ENCODE assay signal across 9 mouse cellular contexts in the genomic region with DNA sequence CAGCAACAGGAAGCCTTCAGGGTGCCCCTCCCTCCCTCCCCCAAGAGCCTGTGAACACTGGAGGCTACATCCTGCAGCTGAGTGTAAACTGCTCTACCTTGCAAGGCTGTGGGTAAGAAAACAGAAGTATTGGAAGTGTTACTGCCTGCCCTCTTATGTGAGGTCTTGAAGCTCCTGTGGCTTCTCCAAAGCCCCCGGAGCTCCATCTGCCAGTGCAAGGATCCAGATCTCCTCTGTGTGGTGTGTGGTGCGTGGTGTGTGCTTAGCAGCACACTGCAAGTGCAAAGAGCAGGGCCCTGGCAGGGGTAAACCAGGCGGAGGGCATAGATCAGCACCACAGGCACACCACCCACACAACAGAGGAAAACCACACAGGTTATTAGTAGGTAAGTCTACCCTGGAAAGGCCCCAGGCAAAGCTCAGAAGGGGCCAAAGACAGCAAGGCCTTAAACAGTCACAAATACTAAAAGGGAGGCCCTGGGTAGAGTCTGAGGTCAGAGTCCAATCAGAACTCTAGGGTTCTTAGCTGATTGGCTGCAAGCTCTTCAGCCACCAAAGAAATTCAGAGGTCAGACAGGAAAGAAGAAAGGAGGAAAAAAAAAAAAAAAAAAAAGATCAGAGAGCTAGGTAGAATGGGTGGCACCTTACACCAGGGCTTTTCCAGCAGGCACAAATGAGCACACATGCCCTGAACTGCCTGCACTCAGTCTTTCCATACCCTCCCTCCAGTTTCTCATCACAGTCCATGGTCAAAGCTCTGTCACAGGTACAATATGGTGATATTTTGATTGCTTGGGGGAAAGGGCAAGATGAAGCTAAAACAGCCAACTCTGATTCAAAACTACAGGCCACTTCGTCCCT. TPM values are rescaled to one million over a fixed set of nuclear protein-coding genes. Genes with fewer than 3 reads are reported as not detected.
DNase-seq lines count a peak whose midpoint lies in the region; ATAC-seq and TF ChIP-seq lines count a peak whose summit lies in the region.
"Had no signal": no experiment of that assay in that cellular context is flagged by ENCODE, and none has a peak within 500 bp of the region (broad histone marks: within the 10 kb centered on the region; RNA-seq: fewer than 3 reads in every experiment).

No protein-coding gene starts in this region.

- H3K79me2 ChIP-seq in heart, adult 2 months (replicated peaks; ENCODE audit: control insufficient read depth, insufficient read depth, low read length): peaks cover 16% of the 10 kb centered on the region

- WGBS in heart, adult 2 months: 62% methylated on average over 4 of the region's 4 CpGs
- WGBS in hindbrain, embryonic 15.5 days: 74% methylated on average over 4 of the region's 4 CpGs
- 18% methylated on average over 4 of the region's 4 CpGs for WGBS in liver, embryonic 14.5 days (ENCODE audit: insufficient replicate concordance)

- intact Hi-C loops in heart, adult 2 months (cut with DNase I): loop anchor here (2.0 kb wide), 1 partner anchor 23 kb away; no protein-coding TSS in a partner anchor

- H3K9me3 ChIP-seq in hindbrain, embryonic 15.5 days: no peaks in the 10 kb centered on the region
- H3K9me3 ChIP-seq in liver, embryonic 14.5 days (ENCODE audit: control insufficient read depth, low read length): no peaks in the 10 kb centered on the region

- TF ChIP-seq EP300 in heart, adult 2 months (IDR thresholded peaks at IDR 0.05; ENCODE audit: insufficient read depth, low read depth, low read length): no peak
- TF ChIP-seq EP300 in liver, embryonic 14.5 days (IDR thresholded peaks at IDR 0.05; ENCODE audit: low read depth): no peak

- H3K9ac ChIP-seq in heart, adult 2 months (ENCODE audit: low read depth, low read length): peak overlapping the region; percentile 95
- peak overlapping the region; percentile 85 for H3K9ac ChIP-seq in hindbrain, embryonic 15.5 days
- peak overlapping the region; percentile 76 for H3K9ac ChIP-seq in liver, embryonic 14.5 days (replicated peaks)

- H3K36me3 ChIP-seq in heart, adult 2 months (ENCODE audit: control insufficient read depth, insufficient read depth, low read length): no peaks in the 10 kb centered on the region
- H3K36me3 ChIP-seq in hindbrain, embryonic 15.5 days: no peaks in the 10 kb centered on the region
- peaks cover 3% of the 10 kb centered on the region; the same call in 1 of the 2 replicates for H3K36me3 ChIP-seq in liver, embryonic 14.5 days (replicated peaks; ENCODE audit: control insufficient read depth, insufficient read depth, low read depth)

- no peak for ATAC-seq in hindbrain, embryonic 15.5 days (ENCODE audit: low FRiP score, low read depth)
- no peak for ATAC-seq in liver, embryonic 14.5 days (ENCODE audit: insufficient read depth)

- peak overlapping the region; percentile 61 for H3K4me2 ChIP-seq in hindbrain, embryonic 15.5 days
- H3K4me2 ChIP-seq in liver, embryonic 14.5 days (ENCODE audit: low read depth): peak overlapping the region; percentile 86

- peaks cover 22% of the 10 kb centered on the region for H3K4me1 ChIP-seq in heart, adult 2 months (ENCODE audit: control insufficient read depth, insufficient read depth, low read length)
- peaks cover 45% of the 10 kb centered on the region for H3K4me1 ChIP-seq in hindbrain, embryonic 15.5 days (replicated peaks)
- peaks cover 30 to 56% of the 10 kb centered on the region in 2 experiments for H3K4me1 ChIP-seq in liver, embryonic 14.5 days (replicated peaks; ENCODE audit: control insufficient read depth in 2 of 2, insufficient read depth in 2 of 2, low read length in 1 of 2)

- no peaks in the 10 kb centered on the region for H3K27me3 ChIP-seq in heart, adult 2 months (ENCODE audit: control insufficient read depth, insufficient read depth, low read length)
- no peaks in the 10 kb centered on the region; the same call in 1 of the 2 replicates for H3K27me3 ChIP-seq in hindbrain, embryonic 15.5 days
- H3K27me3 ChIP-seq in liver, embryonic 14.5 days (ENCODE audit: control insufficient read depth, insufficient read depth, low read length): peaks cover 8% of the 10 kb centered on the region

- DNase-seq in heart, adult 2 months: no peak
- no peak for DNase-seq in heart, adult 8-10 months (ENCODE audit: low spot score)
- peak; percentile 55 for DNase-seq in T-cell, adult 2 months (ENCODE audit: low spot score)
- no peak for DNase-seq in liver, embryonic 14.5 days (ENCODE audit: low read depth in 3 of 3, low spot score in 3 of 3)
- DNase-seq in thymus, postnatal 14 days: peak; percentile 62
- DNase-seq in adipocyte (ENCODE audit: low spot score): no peak
- no peak for DNase-seq in left cerebral cortex, adult 9 months (ENCODE audit: low spot score in 2 of 2)

- no peak for TF ChIP-seq POLR2A in heart, adult 2 months (IDR thresholded peaks at IDR 0.05; ENCODE audit: insufficient read depth, low read depth, low read length)

- no peak for TF ChIP-seq CTCF in heart, adult 2 months (IDR thresholded peaks at IDR 0.05)
- TF ChIP-seq CTCF in liver, embryonic 14.5 days (IDR thresholded peaks at IDR 0.05; ENCODE audit: low read depth): no peak

- peak overlapping the region; percentile 70 for H3K4me3 ChIP-seq in heart, adult 2 months
- H3K4me3 ChIP-seq in hindbrain, embryonic 15.5 days: peak overlapping the region; percentile 84
- H3K4me3 ChIP-seq in liver, embryonic 14.5 days (ENCODE audit: insufficient read depth in 1 of 2, low read depth in 2 of 2, low read length in 2 of 2): peak overlapping the region; percentile 68 to 73

- peak overlapping the region; percentile 85 for H3K27ac ChIP-seq in heart, adult 2 months
- H3K27ac ChIP-seq in hindbrain, embryonic 15.5 days (replicated peaks): no peak overlapping the region
- peak overlapping the region; percentile 42 for H3K27ac ChIP-seq in liver, embryonic 14.5 days

RNA-seq across cellular contexts. Expression of a gene that starts 13.5 kb away (rescaled TPM):
- 10 to 100 TPM; 35.5 to 37.5 TPM for total RNA-seq in heart, adult 2 months (2021)
- 102 and 118 TPM in 2 replicates for polyA plus RNA-seq in heart, adult 2 months (2012; rRNA removed)
- 10 to 100 TPM; 31.4 to 49.0 (median 42.7) TPM for total RNA-seq in heart, adult 8-10 months (2022)
- 32.4 and 40.9 TPM in 2 replicates for polyA plus RNA-seq in hindbrain, embryonic 15.5 days (2015; fragmentation: Nextera tagmentation; extraction: Ambion mirVana)
- 55.9 and 60.7 TPM in 2 replicates for polyA plus RNA-seq in liver, embryonic 14.5 days (2012; rRNA removed)
- 19.6 and 26.7 TPM in 2 replicates for polyA plus RNA-seq in liver, embryonic 14.5 days (2014; fragmentation: Nextera tagmentation; extraction: Ambion mirVana)

RNA-seq across cellular contexts. Expression of a gene that starts 16.6 kb away (rescaled TPM):
- not detected for total RNA-seq in heart, adult 2 months (2021)
- not detected in 2 replicates for polyA plus RNA-seq in heart, adult 2 months (2012; rRNA removed)
- not detected for total RNA-seq in heart, adult 8-10 months (2022)
- 0.30 and 0.32 TPM in 2 replicates for polyA plus RNA-seq in hindbrain, embryonic 15.5 days (2015; fragmentation: Nextera tagmentation; extraction: Ambion mirVana)
- polyA plus RNA-seq in liver, embryonic 14.5 days (2012; rRNA removed): 0.01 and 0.02 TPM in 2 replicates
- 0.63 and 0.96 TPM in 2 replicates for polyA plus RNA-seq in liver, embryonic 14.5 days (2014; fragmentation: Nextera tagmentation; extraction: Ambion mirVana)

RNA-seq across cellular contexts. Expression of a gene that starts 30.0 kb away (rescaled TPM):
- 1 to 10 TPM; 2.5 to 2.8 TPM for total RNA-seq in heart, adult 2 months (2021)
- 4.1 and 5.4 TPM in 2 replicates for polyA plus RNA-seq in heart, adult 2 months (2012; rRNA removed)
- 1 to 10 TPM; 1.5 to 4.3 (median 3.4) TPM for total RNA-seq in heart, adult 8-10 months (2022)
- polyA plus RNA-seq in hindbrain, embryonic 15.5 days (2015; fragmentation: Nextera tagmentation; extraction: Ambion mirVana): 187 and 224 TPM in 2 replicates
- 13.2 and 19.3 TPM in 2 replicates for polyA plus RNA-seq in liver, embryonic 14.5 days (2012; rRNA removed)
- 12.7 and 13.7 TPM in 2 replicates for polyA plus RNA-seq in liver, embryonic 14.5 days (2014; fragmentation: Nextera tagmentation; extraction: Ambion mirVana)

RNA-seq across cellular contexts. Expression of a gene that starts 35.1 kb away (rescaled TPM):
- total RNA-seq in heart, adult 2 months (2021): not detected
- 0.14 and 0.29 TPM in 2 replicates for polyA plus RNA-seq in heart, adult 2 months (2012; rRNA removed)
- total RNA-seq in heart, adult 8-10 months (2022): not detected
- polyA plus RNA-seq in hindbrain, embryonic 15.5 days (2015; fragmentation: Nextera tagmentation; extraction: Ambion mirVana): 0.87 and 1.2 TPM in 2 replicates
- 0.06 and 0.08 TPM in 2 replicates for polyA plus RNA-seq in liver, embryonic 14.5 days (2012; rRNA removed)
- polyA plus RNA-seq in liver, embryonic 14.5 days (2014; fragmentation: Nextera tagmentation; extraction: Ambion mirVana): not detected in 2 replicates
- polyA plus RNA-seq: Patski had no signal

Comparison
In these comparisons a context has a peak if more than half of its experiments do, and no peak if none do; other contexts are left out.
1. DNase-seq: peak in T-cell, adult 2 months (single experiment) and thymus, postnatal 14 days (single experiment); none in heart, adult 2 months (0 of 2), heart, adult 8-10 months (single experiment), liver, embryonic 14.5 days (0 of 3), adipocyte (single experiment) and left cerebral cortex, adult 9 months (0 of 2).
2. Peak in every context shown above with its lines, with median percentiles within 50 percentile points of each other: H3K4me3 ChIP-seq and H3K9ac ChIP-seq.